Mouse (Mus musculus) embryonic facial prominence, embryonic 15.5 days (tissue): ENCODE data around the gene Ap3b1. TPM values are rescaled to one million over a fixed set of nuclear protein-coding genes. Genes with fewer than 3 reads are reported as not detected.

ENCODE experiments used
- ATAC-seq: fragments of 200-750 bp; cut with Nextera tagmentation; 2 replicates; pipeline ENCODE4 v1.8.0; 2017; ENCODE audit warnings: low read depth, moderate TSS enrichment; ENCODE audit not compliant: insufficient number of reproducible peaks, low FRiP score, low TSS enrichment
- H3K27ac ChIP-seq: fragments of 300-500 bp; sonication (generic); replicated peaks from 2 replicates; pipeline ENCODE4 v1.5.1; 2015; ENCODE audit warnings: mild to moderate bottlenecking, inconsistent platforms
- H3K27me3 ChIP-seq: fragments of 300-500 bp; sonication (generic); 2 replicates; pipeline ENCODE4 v1.6.1; 2015; ENCODE audit warnings: inconsistent platforms
- H3K36me3 ChIP-seq: fragments of 300-500 bp; sonication (generic); 2 replicates; pipeline ENCODE4 v1.6.1; 2015; ENCODE audit warnings: mild to moderate bottlenecking, inconsistent platforms
- H3K4me1 ChIP-seq: fragments of 300-500 bp; sonication (generic); 2 replicates; pipeline ENCODE4 v1.6.1; 2015; ENCODE audit warnings: inconsistent platforms
- H3K4me2 ChIP-seq: fragments of 300-500 bp; sonication (generic); replicated peaks from 2 replicates; pipeline ENCODE4 v1.6.1; 2015; ENCODE audit warnings: mild to moderate bottlenecking, inconsistent platforms
- H3K4me3 ChIP-seq: fragments of 300-500 bp; sonication (generic); replicated peaks from 2 replicates; pipeline ENCODE4 v1.5.1; 2015; ENCODE audit warnings: mild to moderate bottlenecking, inconsistent platforms
- H3K9ac ChIP-seq: fragments of 300-500 bp; sonication (generic); 2 replicates; pipeline ENCODE4 v1.6.1; 2015; ENCODE audit warnings: inconsistent platforms
- H3K9me3 ChIP-seq: fragments of 300-500 bp; sonication (generic); replicated peaks from 2 replicates; pipeline ENCODE4 v1.6.1; 2016; ENCODE audit warnings: inconsistent platforms
- WGBS: fragments of 180-500 bp; shearing (Covaris S2); methylation state at CpG from one replicate; pipeline ENCODE4 v1.1.7; 2015; 5-methylcytosine and 5-hydroxymethylcytosine counted together
- polyA plus RNA-seq: library from polyadenylated mRNA; unstranded; fragments of >200 nt; fragmentation: Nextera tagmentation; extraction: Ambion mirVana; gene quantifications from 2 replicates; pipeline ENCODE4 v1.2.1, GENCODE M21; 2015

Ap3b1 gene
- polyA plus RNA-seq, 1 experiment from 2014 or later = 43.8 TPM

GRCm38 (mm10) chr13:94564351-94564994, 205.7 kb downstream of the Ap3b1 start:
- Histone ChIP-seq H3K4me1 (0 out of 2 replicates have a peak, but pooled peaks cover 4% of the 10 kb centered on the region), H3K27ac (no peak overlapping the region), H3K36me3 (peaks cover 3% of the 10 kb centered on the region; the same call in 1 of the 2 replicates), H3K9me3 (no peaks in the 10 kb centered on the region), H3K4me3 (no peak overlapping the region), H3K27me3 (no peaks in the 10 kb centered on the region), H3K4me2 (no peak overlapping the region), H3K9ac (no peak overlapping the region)
- no peak for ATAC-seq
- WGBS = 45% methylated on average over 13 of the region's 13 CpGs

DNA sequence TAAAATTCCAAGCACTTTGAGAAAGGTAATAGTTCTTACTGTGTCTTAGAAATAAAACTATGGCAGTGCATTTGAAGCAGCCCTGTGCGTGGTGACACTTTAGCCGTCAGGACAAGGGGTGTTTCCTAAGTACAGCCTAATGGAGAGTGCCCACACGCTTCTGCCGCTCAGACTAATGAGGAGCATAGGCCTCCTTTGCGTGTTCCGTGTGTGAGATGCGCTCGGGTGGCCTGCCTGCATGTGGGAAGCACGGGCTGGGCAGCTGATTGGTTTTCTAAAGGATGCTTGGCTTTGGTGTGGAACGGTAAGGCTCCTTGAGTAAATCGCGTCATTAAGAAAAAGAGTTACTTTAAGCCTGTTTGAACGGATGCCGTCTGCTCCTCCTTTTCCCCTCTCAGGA, 206.4 kb downstream of the Ap3b1 start:
- no peak overlapping the region for H3K4me3 ChIP-seq
- no peak for ATAC-seq
- WGBS = 78% methylated on average over 14 of the region's 14 CpGs
- H3K27ac ChIP-seq = no peak overlapping the region
- no peak overlapping the region for H3K9ac ChIP-seq
- H3K9me3 ChIP-seq = no peaks in the 10 kb centered on the region
- peaks cover 6% of the 10 kb centered on the region; the same call in 1 of the 2 replicates for H3K36me3 ChIP-seq
- H3K4me2 ChIP-seq = no peak overlapping the region
- no peaks in the 10 kb centered on the region for H3K27me3 ChIP-seq
- H3K4me1 ChIP-seq = 0 out of 2 replicates have a peak, but pooled peaks cover 4% of the 10 kb centered on the region

DNA sequence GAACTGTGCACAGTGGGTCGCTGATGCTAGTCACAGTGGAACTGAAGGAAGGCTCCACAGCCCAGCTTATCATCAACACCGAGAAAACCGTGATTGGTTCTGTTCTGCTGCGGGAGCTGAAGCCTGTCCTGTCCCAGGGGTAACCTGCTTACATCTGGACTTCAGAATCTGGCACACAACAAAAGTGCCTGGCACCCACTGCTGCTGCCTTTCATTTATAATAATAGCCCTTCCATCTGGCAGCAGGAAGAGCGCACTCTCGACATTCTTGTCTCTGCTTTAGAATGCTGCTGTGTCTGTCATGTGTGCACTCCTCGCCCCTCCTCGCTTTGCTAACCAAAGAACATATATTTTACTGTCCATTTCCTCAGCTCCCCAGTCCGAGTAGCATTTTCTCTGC, 206.9 kb downstream of the Ap3b1 start:
- no peak for ATAC-seq
- no peaks in the 10 kb centered on the region for H3K27me3 ChIP-seq
- 0 out of 2 replicates have a peak, but pooled peaks cover 4% of the 10 kb centered on the region for H3K4me1 ChIP-seq

GRCm38 (mm10) chr13:94567739-94568138, 209.0 kb downstream of the Ap3b1 start:
- 0 out of 2 replicates have a peak, but pooled peaks cover 4% of the 10 kb centered on the region for H3K4me1 ChIP-seq

More for the DNA sequence above, 206.9 kb downstream of the Ap3b1 start:
- 57% methylated on average over 9 of the region's 9 CpGs for WGBS
- no peak overlapping the region for H3K4me2 ChIP-seq
- no peak overlapping the region for H3K27ac ChIP-seq
- peaks cover 7% of the 10 kb centered on the region; the same call in 1 of the 2 replicates for H3K36me3 ChIP-seq
- no peaks in the 10 kb centered on the region for H3K9me3 ChIP-seq
- H3K9ac ChIP-seq = no peak overlapping the region
- H3K4me3 ChIP-seq = no peak overlapping the region

DNA sequence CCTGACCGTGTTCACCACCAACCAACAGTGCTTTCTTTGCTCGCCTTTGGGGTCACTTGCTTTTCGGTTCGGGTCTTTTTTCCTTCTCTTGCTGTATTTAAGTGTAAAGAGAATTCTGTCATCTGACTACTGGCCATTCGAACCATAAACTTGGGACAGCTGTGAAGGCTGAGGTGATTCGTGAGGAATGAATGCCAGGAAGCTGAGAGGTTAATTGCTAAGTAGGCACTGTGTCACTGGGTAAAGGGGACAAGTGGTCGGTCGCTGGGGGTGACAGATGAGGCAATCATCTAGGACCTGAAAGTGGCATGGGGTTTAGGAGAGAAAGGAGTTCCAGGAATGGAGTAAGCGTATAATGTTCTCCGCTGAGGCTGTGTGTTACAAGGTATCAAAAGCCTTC, 212.2 kb downstream of the Ap3b1 start:
- WGBS = 80% methylated on average over 10 of the region's 10 CpGs
- Histone ChIP-seq H3K9me3 (no peaks in the 10 kb centered on the region), H3K27ac (no peak overlapping the region), H3K27me3 (peaks cover 10% of the 10 kb centered on the region), H3K9ac (no peak overlapping the region), H3K4me3 (no peak overlapping the region), H3K36me3 (peaks cover 7% of the 10 kb centered on the region; the same call in 1 of the 2 replicates), H3K4me2 (no peak overlapping the region), H3K4me1 (peaks cover 10% of the 10 kb centered on the region)
- ATAC-seq = no peak

More at GRCm38 (mm10) chr13:94567739-94568138, 209.0 kb downstream of the Ap3b1 start:
- H3K27me3 ChIP-seq = no peaks in the 10 kb centered on the region
- no peak overlapping the region for H3K27ac ChIP-seq
- ATAC-seq = no peak
- peaks cover 7% of the 10 kb centered on the region; the same call in 1 of the 2 replicates for H3K36me3 ChIP-seq
- no peaks in the 10 kb centered on the region for H3K9me3 ChIP-seq
- no peak overlapping the region for H3K9ac ChIP-seq
- no peak overlapping the region for H3K4me3 ChIP-seq
- 74% methylated on average over 6 of the region's 6 CpGs for WGBS
- no peak overlapping the region for H3K4me2 ChIP-seq

- no peak overlapping the region for H3K27ac ChIP-seq
- H3K27me3 ChIP-seq = peaks cover 20% of the 10 kb centered on the region
- H3K9ac ChIP-seq = no peak overlapping the region
- 76% methylated on average over 8 of the region's 8 CpGs for WGBS
- no peak for ATAC-seq
- 0 out of 2 replicates have a peak, but pooled peaks cover 4% of the 10 kb centered on the region for H3K36me3 ChIP-seq
- peaks cover 17% of the 10 kb centered on the region for H3K4me1 ChIP-seq
- H3K4me3 ChIP-seq = no peak overlapping the region
- no peaks in the 10 kb centered on the region for H3K9me3 ChIP-seq
- H3K4me2 ChIP-seq = no peak overlapping the region
These were observed 214.6 kb downstream of the Ap3b1 start for GRCm38 (mm10) chr13:94573356-94573755.

DNA sequence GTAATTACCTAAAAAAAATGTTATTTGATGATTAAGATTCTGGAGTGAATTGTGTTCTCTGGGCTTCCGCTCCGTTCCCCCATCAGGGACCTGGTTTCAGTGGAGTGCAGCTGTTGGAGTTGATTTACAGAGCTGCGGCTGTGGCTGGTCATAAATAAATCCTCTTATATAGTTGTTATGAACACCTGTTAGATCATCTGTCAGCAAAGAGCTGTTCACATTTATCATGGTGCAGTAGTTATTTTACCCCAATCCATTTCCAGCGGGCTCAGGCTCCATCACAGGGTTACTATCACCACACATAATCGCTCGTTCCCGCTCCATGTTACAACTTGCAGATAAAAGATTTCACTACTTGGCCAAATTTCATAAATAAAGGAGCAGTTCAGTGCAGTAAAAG, 215.1 kb downstream of the Ap3b1 start:
- 71% methylated on average over 7 of the region's 7 CpGs for WGBS

DNA sequence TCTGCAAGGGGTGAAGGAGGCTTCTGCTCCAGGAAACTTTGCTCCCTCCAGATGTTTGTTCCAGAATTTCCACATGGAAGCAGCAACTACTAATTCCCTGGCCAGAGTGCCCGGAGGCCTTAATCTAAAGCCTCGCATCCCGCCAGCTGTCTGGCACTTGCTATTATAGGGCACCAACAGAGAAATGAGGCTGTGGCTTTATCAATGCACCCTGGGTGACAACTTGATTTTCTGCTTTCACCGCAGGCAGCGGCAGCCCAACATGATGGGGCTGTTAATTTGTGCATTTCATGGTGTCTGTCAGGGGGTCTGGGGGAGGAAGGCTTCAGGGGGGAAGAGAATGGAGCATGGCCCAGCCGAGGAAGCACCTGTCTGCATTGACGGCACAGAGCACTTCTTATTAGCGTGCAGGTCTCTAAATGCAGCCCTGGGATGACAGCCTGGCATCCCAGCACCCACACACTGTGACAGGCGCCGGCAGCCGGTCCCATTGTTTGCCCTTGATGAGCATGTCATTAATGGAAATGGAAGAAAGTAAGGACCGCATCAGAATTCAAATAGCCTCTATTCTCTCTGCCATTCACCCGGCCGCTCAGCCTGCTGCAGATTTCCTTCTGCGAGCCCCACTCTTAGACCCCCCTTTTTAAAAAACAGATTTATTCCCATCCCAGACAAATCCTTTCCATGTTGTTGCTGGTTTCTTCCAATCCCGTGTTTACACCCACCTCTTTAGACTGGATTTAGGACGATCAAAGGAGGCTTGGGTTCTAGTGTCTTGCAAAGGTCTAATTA, 217.0 kb downstream of the Ap3b1 start:
- Histone ChIP-seq H3K27ac (no peak overlapping the region), H3K36me3 (no peaks in the 10 kb centered on the region), H3K4me2 (no peak overlapping the region), H3K27me3 (peaks cover 20% of the 10 kb centered on the region), H3K4me1 (peaks cover 17% of the 10 kb centered on the region), H3K9ac (no peak overlapping the region), H3K4me3 (no peak overlapping the region), H3K9me3 (no peaks in the 10 kb centered on the region)
- no peak for ATAC-seq
- 13% methylated on average over 17 of the region's 17 CpGs for WGBS

More for the DNA sequence above, 215.1 kb downstream of the Ap3b1 start:
- peaks cover 17% of the 10 kb centered on the region for H3K4me1 ChIP-seq
- H3K9ac ChIP-seq = no peak overlapping the region
- no peak overlapping the region for H3K27ac ChIP-seq
- H3K36me3 ChIP-seq = 0 out of 2 replicates have a peak, but pooled peaks cover 4% of the 10 kb centered on the region
- H3K9me3 ChIP-seq = no peaks in the 10 kb centered on the region
- H3K4me2 ChIP-seq = no peak overlapping the region
- 0 out of 2 replicates have a peak, but pooled peaks have one; percentile 41 for ATAC-seq
- H3K4me3 ChIP-seq = no peak overlapping the region
- peaks cover 20% of the 10 kb centered on the region for H3K27me3 ChIP-seq

- H3K4me2 ChIP-seq = no peak overlapping the region
- H3K9ac ChIP-seq = no peak overlapping the region
- no peak overlapping the region for H3K27ac ChIP-seq
- WGBS = 28% methylated on average over 22 of the region's 22 CpGs
- H3K4me1 ChIP-seq = peaks cover 17% of the 10 kb centered on the region
- H3K36me3 ChIP-seq = no peaks in the 10 kb centered on the region
- ATAC-seq = no peak
- no peak overlapping the region for H3K4me3 ChIP-seq
- H3K27me3 ChIP-seq = peaks cover 20% of the 10 kb centered on the region
- no peaks in the 10 kb centered on the region for H3K9me3 ChIP-seq
These were observed 217.8 kb downstream of the Ap3b1 start for GRCm38 (mm10) chr13:94576399-94577176.

DNA sequence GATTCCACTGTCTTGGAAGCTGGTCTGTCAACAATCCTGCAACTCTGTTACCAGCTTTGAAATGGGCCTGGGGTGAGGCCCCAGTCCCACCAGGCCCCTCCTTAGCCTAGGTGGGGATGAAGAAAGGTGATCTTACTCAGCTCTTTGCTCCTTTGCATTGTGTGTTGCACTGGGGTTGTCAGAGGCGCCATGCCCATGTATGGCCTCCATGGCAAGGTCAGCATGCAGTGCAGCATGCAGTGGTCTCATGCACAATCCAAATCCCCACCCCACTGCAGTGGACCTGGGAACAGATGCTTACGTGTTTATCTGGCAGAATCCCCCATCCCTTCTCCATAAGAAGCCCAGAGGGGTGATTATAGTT, 218.4 kb downstream of the Ap3b1 start:
- no peak overlapping the region for H3K4me3 ChIP-seq
- H3K9ac ChIP-seq = no peak overlapping the region
- H3K4me2 ChIP-seq = no peak overlapping the region
- WGBS = 48% methylated on average over 2 of the region's 2 CpGs
- ATAC-seq = no peak
- no peak overlapping the region for H3K27ac ChIP-seq
- H3K27me3 ChIP-seq = peaks cover 20% of the 10 kb centered on the region
- H3K4me1 ChIP-seq = peaks cover 17% of the 10 kb centered on the region
- H3K9me3 ChIP-seq = no peaks in the 10 kb centered on the region
- no peaks in the 10 kb centered on the region for H3K36me3 ChIP-seq

DNA sequence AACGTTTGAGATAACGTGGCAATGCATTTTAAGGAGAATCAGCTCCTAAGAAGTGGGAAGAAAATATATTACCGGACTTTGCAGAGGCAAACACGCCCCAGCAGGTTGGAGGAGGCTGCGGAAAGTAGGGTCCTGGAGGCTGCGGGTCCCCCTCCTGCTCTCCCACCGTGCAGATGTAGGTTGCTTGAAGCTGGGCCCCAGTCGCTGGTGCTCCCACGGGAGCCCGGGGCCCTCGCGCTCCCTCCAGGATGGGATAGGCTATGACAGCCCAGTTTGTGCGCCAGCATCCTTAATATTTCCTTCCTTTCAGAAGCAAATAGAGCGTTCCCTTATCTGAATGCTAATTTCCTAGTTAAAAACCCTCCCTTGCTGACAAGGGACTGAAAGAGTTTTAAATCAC, 236.5 kb downstream of the Ap3b1 start:
- peaks cover 58% of the 10 kb centered on the region for H3K27me3 ChIP-seq
- peaks cover 15% of the 10 kb centered on the region for H3K4me1 ChIP-seq
- no peak for ATAC-seq
- H3K4me3 ChIP-seq = peak overlapping the region; percentile 33; the same call in 1 of the 2 replicates
- H3K4me2 ChIP-seq = no peak overlapping the region
- no peaks in the 10 kb centered on the region for H3K9me3 ChIP-seq
- H3K9ac ChIP-seq = no peak overlapping the region
- H3K27ac ChIP-seq = no peak overlapping the region
- H3K36me3 ChIP-seq = no peaks in the 10 kb centered on the region
- 7% methylated on average over 14 of the region's 14 CpGs for WGBS
